Mouse (Mus musculus) gonadal fat pad, adult 2 months (tissue): Measurements from ENCODE around the gene 1700040F15Rik. TPM values are rescaled to one million over a fixed set of nuclear protein-coding genes. Genes with fewer than 3 reads are reported as not detected.
"Not testable (repeated sequence)": the region's sequence is repeated elsewhere in the genome, so short reads cannot be mapped to it uniquely, and the experiment has no call there.

Experiments
- DNase-seq: peaks from one replicate; pipeline ENCODE4 v3.0.0-alpha.2; 2012; ENCODE audit warnings: low read depth
- polyA plus RNA-seq: library from polyadenylated mRNA; depleted of rRNA; stranded (reverse); fragments of >200 nt; gene quantifications from 2 replicates; pipeline ENCODE4 v1.2.3, GENCODE M21; 2012; rRNA removed

1700040F15Rik gene
- not detected in 2 replicates for polyA plus RNA-seq

- DNase-seq, result not testable (repeated sequence)
Measured at GRCm38 (mm10) chrY:61101947-61102346, at the start of gene 1700040F15Rik. 1700040F15Rik (plus strand) TSS chrY:61102247.
